Mouse (Mus musculus) spleen, adult 18-20 months (tissue): ENCODE results near the gene Fgd3.

Experiments used
- DNase-seq, 2 experiments: peaks; one replicate each; pipeline ENCODE4 v3.0.0; 2022; ENCODE audit warnings: mixed read lengths in 2 of 2

Fgd3 gene

DNA sequence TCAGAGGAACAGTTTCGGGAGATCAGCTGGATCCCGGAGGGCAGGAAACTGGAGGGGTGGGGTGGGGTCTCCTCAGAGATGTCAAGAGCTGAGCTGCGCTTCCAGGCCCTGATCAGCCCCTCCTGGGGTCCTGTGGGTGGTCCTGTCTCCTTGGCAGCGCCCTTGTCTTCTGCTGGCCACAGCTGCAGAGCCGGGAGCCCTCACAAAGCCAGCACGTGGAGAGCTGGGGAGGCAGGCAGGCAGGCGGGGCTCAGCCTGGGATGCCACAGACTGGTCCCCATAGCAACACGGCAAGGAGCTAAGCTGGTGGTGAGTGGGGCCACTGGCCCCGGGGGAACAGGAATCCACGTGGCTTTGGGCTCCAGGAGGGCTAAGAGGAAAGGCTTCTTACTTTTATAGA, at the start of gene Fgd3:
Gene Fgd3 (minus strand): TSS at position 272 of the 400 bp plus-strand sequence.
- DNase-seq, result no peak

DNA sequence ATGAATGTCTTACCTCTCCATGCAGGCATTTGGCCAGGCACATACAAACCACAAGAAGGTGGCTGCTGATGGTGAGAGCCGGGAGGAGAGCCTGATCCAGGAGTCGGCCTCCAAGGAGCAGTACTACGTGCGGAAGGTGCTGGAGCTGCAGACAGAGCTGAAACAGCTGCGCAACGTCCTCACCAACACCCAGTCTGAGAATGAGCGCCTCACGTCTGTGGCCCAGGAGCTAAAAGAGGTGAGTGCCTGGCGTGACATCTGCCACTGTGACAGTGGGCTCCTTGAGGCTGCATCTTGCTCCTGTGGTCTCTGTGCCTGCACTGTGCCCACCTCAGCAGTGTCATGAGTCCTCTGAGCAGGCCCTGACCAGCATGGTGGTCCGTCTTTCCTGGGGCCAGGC, 49.3 kb upstream of the Fgd3 start:
- no peak for DNase-seq

DNA sequence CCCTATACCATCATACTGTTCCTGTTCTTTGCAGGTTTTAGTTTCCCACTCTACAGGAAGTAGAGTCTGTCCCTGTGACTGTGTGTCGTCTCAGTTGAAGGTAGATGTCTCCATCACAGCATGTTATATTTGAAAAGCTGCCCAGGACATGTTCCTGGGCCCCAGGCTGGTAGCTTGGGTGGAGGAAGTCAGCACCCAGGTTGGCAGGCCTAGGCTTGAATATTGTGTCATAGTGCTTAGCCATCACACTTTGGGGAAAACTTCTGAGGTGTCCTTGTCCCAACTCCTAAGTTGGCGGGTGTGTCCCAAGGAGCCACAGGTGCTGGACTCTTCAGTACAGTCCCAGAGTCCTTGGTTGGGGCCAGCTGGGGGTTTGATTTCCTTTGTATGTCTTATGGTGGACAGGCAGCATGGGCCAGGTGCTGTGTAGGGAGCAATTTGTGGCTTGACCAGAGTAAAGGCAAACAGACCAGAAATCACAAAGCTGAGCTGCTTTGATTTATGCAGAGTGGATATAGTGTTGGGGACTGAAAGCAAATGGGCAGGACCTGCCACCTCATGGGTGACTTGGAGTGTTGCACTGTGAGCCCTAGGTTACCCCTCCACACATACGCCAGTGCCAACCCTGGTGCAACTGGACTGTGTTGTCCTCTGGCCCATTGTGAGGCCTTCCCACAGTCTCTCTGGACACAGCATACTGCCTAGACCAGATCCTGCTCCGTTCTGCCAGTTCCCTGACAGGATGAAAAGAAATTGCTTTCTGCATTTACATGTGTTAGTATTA, 47.7 kb upstream of the Fgd3 start:
- DNase-seq, result no peak

DNA sequence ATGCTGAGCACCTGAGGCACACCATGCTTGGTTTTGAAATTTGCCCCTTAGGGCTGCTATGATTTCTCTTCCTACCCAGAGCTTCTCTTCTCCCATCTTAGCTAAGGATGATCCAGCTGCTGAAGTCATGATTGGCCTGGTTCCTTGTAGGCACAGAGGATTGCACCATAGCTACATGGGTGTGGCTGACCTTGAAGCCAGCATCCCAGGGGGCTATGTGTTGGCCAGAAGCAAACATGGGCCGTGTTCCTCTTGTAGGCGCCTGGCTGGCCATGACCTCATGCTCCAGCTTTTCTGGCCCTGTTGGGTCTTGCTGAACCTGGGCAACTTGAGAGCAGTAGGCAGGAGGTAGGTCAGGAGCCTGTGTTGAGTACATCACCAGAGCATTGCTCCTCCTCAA, 44.6 kb upstream of the Fgd3 start:
- DNase-seq, result no peak

DNA sequence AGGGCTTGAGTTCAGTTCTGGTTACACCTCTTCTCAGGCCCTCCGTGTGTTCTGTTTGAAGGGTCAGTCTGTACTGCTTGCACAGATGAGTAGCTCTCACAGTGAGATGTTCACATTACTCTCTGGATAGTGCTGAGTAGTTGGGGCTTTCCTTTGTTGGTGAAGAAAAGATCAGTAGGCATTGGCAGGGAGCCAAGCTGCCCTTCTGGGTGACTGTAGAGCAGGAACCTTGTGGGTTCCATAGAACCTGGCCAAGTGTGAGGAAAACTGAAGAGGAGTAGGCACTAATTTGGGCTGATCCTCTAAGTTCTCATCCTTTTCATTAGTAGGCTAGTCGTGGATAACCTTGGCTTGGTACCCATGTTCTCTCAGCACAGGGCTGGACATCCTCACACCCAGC, 42.7 kb upstream of the Fgd3 start:
- no peak for DNase-seq

DNA sequence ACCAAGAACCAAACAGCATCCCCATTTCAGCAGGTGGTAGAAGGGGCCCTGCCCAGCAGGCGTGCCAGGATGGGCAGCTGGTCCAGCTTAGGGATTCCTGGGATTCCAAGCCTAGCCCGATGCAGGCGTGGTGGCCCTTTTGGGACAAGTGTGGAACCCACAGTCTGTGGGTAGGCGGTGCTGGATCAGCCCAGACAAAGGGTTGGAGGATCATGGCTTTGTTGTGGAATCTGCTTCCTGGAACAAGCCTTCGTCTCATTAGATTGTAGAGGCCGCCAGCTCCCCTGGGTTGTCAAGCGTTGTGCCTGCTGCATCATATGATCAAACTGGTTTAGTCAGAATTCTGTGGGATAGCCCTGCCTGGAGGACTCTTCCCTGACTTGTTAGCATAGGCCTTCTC, 42.3 kb upstream of the Fgd3 start:
- no peak for DNase-seq

DNA sequence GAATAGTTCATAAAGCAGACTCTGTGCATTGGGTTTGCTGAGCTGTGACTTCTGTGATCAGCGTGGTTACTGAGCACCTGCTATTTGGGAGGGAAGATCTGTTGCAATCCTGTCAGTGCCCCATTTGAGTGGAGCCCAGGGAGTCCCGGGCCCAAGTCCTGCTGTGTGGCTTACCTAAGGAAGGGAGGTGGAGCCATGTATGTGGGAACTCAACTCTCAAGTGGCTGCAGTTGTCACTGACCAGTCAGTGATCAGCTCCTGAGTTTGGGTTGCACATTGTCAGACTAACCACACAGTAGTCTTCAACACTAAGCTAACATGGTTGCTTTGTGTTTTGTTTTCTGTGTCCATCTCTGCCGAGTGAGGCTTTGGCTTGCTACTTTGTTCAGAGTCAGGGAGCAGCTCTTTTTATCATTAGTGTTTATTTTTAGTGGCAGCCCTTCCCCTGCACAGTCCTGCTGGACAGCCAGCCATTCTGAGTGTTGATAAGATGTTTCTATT, 40.8 kb upstream of the Fgd3 start:
- no peak for DNase-seq

DNA sequence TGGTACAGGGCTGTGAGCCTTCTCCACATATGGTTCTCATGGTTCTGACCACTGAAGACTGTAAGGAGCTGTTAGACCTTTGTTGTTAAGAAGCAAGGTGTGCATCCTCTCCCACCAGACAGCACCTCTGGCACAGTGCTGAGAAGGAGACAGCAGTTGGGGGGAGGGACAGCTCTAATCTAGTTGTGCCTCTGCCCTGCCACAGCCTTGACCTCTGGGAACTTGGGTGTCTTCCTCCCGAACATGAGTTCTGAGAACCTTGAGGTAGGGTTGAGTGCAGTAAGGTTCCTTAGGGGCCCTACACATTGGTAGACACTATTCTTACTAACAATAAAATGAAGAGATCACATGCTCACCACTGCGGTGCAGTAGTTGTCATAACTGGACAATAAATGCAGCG, 38.1 kb upstream of the Fgd3 start:
- no peak for DNase-seq

DNA sequence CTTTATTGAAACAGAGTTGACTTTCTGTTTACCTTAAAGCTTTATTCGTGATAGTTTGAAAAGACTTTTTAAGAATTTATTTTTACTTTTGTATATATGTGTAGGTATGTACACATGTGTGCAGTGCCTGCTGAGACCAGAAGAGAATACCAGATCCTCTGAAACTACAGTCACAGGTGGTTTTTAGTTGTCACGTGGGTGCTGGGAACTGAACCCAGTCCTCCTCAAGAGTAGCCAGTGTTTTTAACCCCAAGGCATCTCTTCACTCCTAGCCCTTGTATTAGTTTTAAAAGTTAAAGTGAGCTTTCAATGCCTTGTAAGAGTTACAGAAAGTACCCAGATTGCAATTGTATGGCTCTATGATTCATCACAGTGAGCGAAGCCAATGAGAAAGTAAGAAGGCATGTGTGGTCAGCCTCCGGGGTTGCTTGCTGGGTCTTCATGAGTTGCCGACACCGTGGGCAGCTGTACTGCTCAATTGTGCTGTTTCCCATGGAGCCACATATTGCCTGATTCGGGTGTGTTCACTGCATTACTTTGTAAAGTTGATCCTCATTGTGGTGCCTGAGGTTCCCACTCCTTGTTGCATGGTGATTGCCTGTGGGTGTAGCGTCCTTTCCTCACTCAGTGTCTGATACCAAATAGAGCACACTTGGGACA, 37.4 kb upstream of the Fgd3 start:
- DNase-seq, result no peak

DNA sequence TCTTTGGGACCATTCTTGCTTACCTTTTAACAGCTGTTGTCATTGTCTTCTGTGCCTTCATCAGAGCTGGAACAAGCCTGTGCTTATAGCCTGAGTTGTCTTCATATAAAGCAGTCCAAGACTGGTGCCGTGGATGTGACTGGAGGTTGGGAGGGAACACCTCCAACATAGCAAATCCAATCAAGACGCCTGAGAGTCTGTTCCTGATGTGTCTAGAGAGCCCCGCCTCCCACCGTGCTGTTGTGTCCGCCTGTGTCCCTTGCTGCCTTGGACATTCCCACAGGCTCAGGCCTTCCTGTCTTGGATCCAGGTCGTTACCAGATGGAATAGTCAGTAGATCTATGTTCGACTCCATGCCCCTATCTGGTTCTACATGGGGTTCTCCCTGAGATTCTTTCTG, 36.0 kb upstream of the Fgd3 start:
- no peak for DNase-seq

DNA sequence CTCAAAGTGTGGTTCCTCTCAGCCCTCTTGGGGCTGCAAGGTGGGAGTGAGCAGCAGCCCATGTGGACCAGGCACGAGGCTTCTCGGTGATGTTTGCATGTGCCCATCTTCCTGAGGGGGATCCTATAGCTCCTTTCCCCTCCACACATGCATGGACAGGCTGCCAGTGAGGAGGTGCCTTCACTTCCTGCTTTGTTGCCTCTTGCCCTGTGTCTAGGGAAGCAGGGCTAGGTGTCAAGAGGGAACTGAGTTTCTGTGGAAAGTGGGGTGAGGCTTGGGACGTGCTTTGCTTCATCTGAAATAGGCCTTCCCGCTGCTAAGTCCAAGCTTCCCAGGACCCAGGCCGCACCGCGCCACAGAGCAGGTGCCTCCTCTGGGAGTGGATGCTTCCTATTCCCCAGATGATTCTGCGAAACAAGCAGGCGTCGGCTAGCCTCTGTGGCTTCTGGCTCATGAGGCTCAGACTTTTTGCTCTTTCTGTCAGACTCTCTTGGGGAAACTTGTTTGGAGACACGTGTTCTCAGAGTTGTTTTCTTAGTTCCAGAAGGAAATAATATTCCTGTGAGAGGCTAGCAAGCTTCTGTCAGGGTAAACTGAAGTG, 35.5 kb upstream of the Fgd3 start:
- DNase-seq, result no peak

DNA sequence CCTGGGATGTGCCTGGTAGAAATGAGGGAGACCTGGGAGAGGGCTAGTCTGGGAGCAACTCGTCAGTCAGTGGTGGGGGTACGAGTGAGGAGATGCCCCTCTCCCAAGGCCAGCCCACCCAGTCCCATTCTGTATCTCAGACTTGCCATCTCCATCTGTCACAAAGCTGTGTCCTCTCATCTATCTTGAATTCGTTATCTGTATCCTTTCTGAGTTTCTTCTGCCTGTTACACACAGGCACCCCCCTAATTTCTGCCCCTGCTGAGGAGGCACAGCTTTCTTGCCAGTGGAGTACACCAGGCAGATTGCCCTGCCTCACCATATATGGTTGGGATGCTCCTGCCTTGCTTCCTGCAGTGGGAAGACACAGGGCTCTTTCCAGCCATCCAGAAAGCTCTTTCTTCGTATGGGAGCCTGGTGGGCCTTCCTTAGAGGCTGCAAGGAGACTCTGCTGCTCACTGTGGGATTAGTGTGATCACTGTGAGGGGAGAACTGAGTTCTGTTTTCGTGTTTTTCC, 33.9 kb upstream of the Fgd3 start:
- DNase-seq, result no peak

DNA sequence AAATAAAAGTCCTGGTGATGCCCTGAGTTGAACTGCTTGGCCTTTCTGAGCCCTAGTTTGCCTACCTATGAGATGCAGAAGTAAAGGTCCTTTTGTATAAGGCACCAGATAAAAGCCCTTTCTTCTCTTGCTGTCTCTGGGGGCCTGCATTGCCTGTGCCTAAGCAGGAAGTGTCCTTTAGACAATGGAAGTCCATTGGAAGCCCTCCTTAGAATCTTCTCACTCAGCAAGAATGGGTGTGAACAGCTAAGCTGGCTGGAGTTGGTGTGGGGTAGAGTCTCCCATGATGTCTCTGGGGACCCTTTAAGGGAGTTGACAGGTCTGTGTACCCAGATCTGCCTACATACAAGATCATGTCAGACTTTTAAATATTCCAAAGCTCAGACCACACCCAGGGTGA, 33.3 kb upstream of the Fgd3 start:
- DNase-seq, result no peak

DNA sequence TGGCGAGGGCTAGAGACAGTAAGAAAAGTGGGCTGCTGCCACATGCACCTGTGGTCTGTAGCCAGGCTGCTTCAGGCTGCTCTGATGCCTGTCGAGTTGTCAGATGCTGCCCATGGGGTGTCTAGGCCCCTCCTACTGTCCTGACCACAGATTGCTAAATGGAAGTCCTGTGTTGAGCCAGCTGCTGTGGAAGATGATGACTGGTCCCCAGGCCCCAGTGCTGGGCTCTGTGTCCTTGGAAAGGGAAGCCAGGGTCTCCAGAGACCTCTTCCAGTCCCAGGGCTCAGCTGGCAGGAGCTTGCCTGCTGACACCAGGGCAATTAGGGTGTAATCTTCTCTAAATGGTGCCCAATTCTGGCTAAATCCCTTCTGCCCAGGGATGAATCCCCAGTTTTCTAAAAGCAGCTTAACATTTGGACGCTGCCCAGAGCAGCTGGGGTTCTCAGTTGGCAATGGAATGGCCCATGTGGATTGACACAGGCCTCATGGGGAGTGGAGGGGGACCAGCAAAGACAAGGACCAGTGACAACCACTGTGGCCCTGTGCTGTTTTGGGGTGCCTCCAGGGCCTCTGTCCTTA, 32.6 kb upstream of the Fgd3 start:
- no peak for DNase-seq

DNA sequence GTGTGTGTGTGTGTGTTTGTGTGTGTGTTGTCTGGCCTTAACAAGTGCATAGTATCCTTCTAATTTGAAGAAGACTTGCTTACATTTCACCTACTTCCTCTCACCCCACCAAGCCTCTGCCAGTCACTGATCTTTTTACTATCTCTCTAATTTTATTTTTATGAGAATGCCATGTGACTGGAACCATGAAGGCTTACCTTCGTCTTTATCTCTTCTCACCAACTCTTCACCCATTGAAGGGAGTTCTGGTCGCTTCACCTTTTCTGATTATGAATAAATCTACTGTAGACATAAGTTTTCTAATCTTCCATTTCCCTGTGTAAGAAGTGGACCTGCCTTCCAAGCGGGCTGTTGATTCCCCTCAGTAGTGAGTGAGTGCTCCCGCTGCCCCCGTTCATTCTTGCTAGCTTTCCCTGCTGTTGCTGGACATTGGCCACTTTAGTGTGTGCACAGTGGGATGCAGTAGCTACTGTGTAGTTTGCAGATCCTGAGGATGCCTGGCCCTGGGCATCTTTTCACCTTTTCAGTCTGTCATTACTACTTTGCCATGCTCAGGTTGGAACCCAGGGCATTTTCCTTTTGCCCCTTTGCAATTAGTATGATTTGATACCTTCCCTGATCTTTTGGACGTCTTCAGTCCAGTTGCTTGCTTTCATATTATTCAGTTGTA, 29.9 kb upstream of the Fgd3 start:
- no peak for DNase-seq

DNA sequence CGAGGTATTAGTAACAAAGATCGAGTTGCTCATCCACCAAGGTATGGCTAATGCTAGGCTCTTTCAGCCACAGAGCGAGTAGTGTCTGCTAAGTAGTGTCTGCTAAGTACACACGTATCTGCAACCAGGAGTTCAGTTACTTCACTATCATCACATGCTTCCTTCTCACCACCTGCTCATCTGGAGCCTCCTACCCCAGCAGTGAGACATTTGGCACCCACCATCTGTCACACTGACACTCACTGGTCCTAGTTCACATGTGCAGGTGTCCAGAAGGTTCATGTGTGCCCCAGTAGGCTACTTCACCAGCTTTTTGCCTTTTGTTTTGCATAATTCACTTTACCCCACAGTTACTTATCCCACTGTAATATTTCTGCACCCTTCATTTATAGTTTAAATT, 29.2 kb upstream of the Fgd3 start:
- DNase-seq, result no peak

DNA sequence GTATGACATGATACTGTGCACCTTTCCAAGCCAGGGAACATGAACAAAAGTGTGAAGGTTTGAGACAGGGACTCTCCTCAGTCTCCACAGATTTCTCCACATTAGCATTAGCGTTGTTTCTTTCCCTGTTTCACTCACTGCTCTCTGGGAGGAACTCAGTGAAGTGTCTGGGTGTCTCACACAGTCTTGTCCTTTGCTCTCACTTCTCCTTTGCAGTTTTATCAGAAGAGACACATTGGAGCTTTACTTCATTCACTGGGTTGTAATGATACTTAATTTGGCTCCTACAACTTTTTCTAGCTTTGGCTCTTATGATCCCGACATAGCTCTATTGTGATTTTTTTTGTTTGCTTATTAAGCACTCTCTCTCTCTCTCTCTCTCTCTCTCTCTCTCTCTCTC, 28.4 kb upstream of the Fgd3 start:
- DNase-seq, result no peak

DNA sequence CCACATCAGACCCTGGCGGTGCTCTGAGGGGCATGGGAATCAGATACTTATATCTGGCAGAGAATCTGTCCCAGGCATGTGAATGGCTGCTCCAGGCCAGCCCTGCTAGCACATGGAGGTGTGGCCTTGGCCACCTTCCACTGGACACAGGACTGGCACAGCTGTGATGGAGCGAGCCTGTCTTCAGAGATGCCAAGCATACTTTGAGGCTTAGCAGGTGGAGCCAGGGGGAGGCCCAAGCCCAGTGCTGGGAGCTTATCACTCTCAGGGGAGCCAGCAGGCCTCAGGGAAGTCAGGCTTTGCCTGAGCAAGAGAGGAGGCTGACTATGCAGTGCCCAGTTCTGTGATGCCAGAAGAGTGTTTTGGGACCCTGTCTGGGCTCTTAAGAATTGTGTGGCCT, 25.4 kb upstream of the Fgd3 start:
- no peak for DNase-seq

DNA sequence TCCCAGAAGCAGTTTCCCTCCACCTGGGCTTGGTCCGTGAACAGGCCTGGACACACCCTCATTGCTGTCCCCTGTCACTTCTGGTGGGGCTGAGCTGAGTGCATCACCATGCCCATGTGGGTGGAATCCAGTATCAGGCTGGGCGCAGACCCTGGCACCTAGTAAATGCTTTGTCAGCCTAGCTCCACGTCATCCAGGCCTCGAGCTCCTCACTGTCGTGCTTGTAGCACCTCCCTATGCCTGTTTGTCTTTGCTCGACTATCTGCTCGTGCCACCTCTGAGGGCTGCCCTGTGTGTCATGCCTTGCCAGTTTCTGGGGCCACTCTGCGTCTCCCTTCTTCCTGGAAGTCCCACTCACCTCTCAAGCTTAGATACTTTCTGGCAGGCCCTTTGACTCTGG, 24.5 kb upstream of the Fgd3 start:
- DNase-seq, result no peak

DNA sequence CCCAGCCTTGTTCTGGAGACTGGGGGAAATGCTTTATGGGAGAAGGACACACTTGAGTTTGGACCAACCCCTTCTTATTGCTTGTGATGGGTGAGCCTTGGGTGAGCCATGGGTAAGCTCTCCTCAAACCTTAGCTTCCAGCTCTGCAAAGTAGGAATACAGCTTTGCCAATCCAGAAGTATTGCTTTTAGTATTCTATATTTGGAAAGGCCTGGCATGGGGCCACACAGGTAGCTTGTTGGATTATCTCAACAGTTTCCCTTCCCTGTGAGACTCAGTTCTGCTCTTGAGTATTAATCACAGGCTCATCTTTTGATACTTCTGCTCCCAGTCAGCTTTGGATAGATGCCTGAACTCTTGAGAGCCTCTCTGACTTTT, 22.6 kb upstream of the Fgd3 start:
- no peak for DNase-seq

DNA sequence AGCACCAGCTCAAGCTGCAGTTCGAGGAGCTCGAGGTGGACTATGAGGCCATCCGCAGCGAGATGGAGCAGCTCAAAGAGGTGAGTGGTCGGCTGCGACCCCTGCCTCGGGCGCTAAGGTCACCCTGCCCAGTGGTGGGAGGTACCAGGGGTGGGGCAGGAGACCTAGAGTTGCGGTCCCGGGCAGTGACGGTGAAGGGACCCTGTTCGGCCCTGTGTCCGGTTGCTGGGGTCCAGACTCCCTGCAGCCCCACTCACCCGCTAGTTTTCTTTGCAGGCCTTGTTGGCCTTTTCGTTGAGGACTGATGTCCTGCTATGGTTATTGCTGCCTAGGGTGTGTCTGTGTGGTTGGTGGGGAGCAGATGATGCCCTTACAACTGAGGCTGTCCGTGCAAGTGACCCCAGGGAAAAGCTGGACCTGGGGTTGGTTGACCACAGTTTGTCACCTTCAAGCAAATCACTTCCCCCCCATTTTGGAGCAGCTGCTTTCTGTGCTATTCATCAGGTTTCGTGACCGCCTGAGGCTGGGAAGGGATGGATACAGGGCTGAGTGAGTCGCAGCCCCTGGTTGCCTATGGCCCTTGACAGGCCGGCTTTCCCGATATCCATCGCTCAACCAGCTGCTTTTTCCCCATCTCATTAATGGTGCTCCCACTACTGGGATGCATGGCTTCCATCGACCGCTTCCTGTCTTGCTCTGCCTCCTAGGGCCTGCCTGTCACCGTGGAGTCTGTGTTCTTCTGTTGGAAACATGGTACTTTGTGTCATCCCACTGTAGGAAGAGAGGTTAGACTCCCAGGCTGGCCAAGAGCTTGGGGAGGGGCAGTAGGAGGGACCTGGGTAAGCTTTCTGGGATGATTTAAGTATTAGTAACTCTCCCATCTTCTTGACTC, 22.0 kb upstream of the Fgd3 start:
- no peak for DNase-seq
